Mouse (Mus musculus) thymus, adult 2 months (tissue): Measurements from ENCODE around the gene Dennd1a.

Source experiments
- CTCF ChIP-seq: fragments of 200-500 bp; IDR thresholded peaks from 2 replicates; pipeline ENCODE4 v1.5.1; 2012; ENCODE audit warnings: mild to moderate bottlenecking, control low read depth, low read length, moderate library complexity, borderline replicate concordance; ENCODE audit not compliant: control insufficient read depth, poor library complexity, insufficient read depth; ENCODE audit errors: extremely low read depth
- POLR2A ChIP-seq: fragments of 200-500 bp; IDR thresholded peaks from 2 replicates; pipeline ENCODE4 v1.6.1; 2012; ENCODE audit warnings: mild to moderate bottlenecking, low read length, control low read depth, moderate library complexity; ENCODE audit not compliant: control insufficient read depth, poor library complexity, insufficient read depth; ENCODE audit errors: extremely low read depth

DNA sequence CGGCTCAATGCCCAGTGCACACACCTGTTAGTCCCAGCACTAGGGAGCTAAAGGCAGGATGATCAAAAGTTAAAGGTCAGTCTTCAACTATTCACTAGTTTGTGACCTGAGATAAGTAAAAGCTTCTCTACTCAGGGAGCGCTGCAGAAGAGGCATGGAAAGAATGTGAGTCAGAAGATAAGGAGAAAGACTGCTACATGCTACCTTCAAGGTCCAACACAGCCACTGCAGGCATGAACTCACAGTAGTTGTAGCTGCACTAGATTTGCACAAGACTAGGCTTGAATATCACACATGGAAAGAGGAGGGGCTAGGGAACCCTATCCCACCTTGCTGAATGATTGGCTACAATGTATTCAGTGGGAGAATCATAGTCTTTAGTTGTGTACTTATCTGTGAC is 202.1 kb downstream of the Dennd1a start:
- TF ChIP-seq POLR2A = no peak
- TF ChIP-seq CTCF = no peak
